Mouse (Mus musculus) left cerebral cortex, postnatal 36 days (tissue): ENCODE results near the gene Ttll5. TPM values are rescaled to one million over a fixed set of nuclear protein-coding genes. Genes with fewer than 3 reads are reported as not detected.

Experiments
- DNase-seq, 2 experiments: peaks; one replicate each; pipeline ENCODE4 v3.0.0; 2021 to 2022; ENCODE audit warnings: low spot score in 2 of 2, mixed read lengths in 1 of 2
- intact Hi-C: fragments of 180-260 bp; cut with DNase I; formaldehyde crosslinking; loops from one replicate; pipeline ENCODE4 v1.15.1; 2025
- total RNA-seq, 2 experiments: library from RNA; stranded (reverse); gene quantifications; 2 replicates each; pipeline ENCODE4 v1.2.3; 2021

Gene Ttll5
- total RNA-seq, 2 experiments from 2014 or later: 39.5 to 49.1 TPM

- no peak for DNase-seq
- intact Hi-C loops: no loop called here
Measured at GRCm38 (mm10) chr12:85992013-85992837, 167.8 kb downstream of the Ttll5 start.

GRCm38 (mm10) chr12:85992838-85993234 is 168.4 kb downstream of the Ttll5 start:
- DNase-seq: no peak
- intact Hi-C loops: no loop called here

- DNase-seq: no peak
- intact Hi-C loops: no loop called here
Measured at GRCm38 (mm10) chr12:85993790-85994360, 169.4 kb downstream of the Ttll5 start.

GRCm38 (mm10) chr12:86000641-86001073 is 176.2 kb downstream of the Ttll5 start:
- DNase-seq: peak; percentile 27 to 43
- intact Hi-C loops: loop anchor here (2.0 kb wide), 1 partner anchor 46 kb away; no protein-coding TSS in a partner anchor

- intact Hi-C loops: loop anchor here (2.0 kb wide), 1 partner anchor 46 kb away; no protein-coding TSS in a partner anchor
- peak; percentile 54 to 56 for DNase-seq
Measured at GRCm38 (mm10) chr12:86001120-86001655, 176.7 kb downstream of the Ttll5 start.

GRCm38 (mm10) chr12:86004627-86005026 is 180.2 kb downstream of the Ttll5 start:
- intact Hi-C loops: no loop called here
- DNase-seq: no peak

GRCm38 (mm10) chr12:86007377-86007776 is 182.9 kb downstream of the Ttll5 start:
- intact Hi-C loops: no loop called here
- no peak for DNase-seq

- DNase-seq: no peak
- intact Hi-C loops: no loop called here
Measured at GRCm38 (mm10) chr12:86010656-86011055, 186.2 kb downstream of the Ttll5 start.

GRCm38 (mm10) chr12:86012195-86012594 is 187.7 kb downstream of the Ttll5 start:
- intact Hi-C loops: no loop called here
- no peak for DNase-seq

- intact Hi-C loops: no loop called here
- DNase-seq: no peak
Measured at GRCm38 (mm10) chr12:86014174-86014573, 189.7 kb downstream of the Ttll5 start.

- intact Hi-C loops: no loop called here
- no peak for DNase-seq
Measured at GRCm38 (mm10) chr12:86014621-86015020, 190.2 kb downstream of the Ttll5 start.

GRCm38 (mm10) chr12:86015114-86015513 is 190.7 kb downstream of the Ttll5 start:
- intact Hi-C loops: no loop called here
- no peak for DNase-seq

GRCm38 (mm10) chr12:86017360-86017759 is 192.9 kb downstream of the Ttll5 start:
- DNase-seq: no peak
- intact Hi-C loops: no loop called here

GRCm38 (mm10) chr12:86021583-86021982 is 197.1 kb downstream of the Ttll5 start:
- no peak for DNase-seq
- intact Hi-C loops: no loop called here

GRCm38 (mm10) chr12:86022282-86022984 is 198.0 kb downstream of the Ttll5 start:
- intact Hi-C loops: no loop called here
- DNase-seq: no peak

- intact Hi-C loops: no loop called here
- no peak for DNase-seq
Measured at GRCm38 (mm10) chr12:86023081-86023871, 198.8 kb downstream of the Ttll5 start.

- intact Hi-C loops: no loop called here
- DNase-seq: no peak
Measured at GRCm38 (mm10) chr12:86024426-86024825, 200.0 kb downstream of the Ttll5 start.

- intact Hi-C loops: no loop called here
- no peak for DNase-seq
Measured at GRCm38 (mm10) chr12:86025480-86025879, 201.0 kb downstream of the Ttll5 start.

- DNase-seq: no peak
- intact Hi-C loops: loop anchor here (1.0 kb wide), 1 partner anchor 51 kb away; no protein-coding TSS in a partner anchor
Measured at GRCm38 (mm10) chr12:86027000-86027399, 202.5 kb downstream of the Ttll5 start.
